Mouse (Mus musculus): ENCODE data around the gene Gipc3.

- TF ChIP-seq CTCF (IDR thresholded peaks at IDR 0.05; ENCODE audit: low read depth) (no peak), EP300 (optimal IDR thresholded peaks at IDR 0.05) (no peak)
Measured at GRCm38 (mm10) chr10:81355533-81355932, 12.5 kb upstream of the Gipc3 start.

All from stomach, postnatal 0 days (tissue).